Mouse (Mus musculus) heart, adult 9 months (tissue): ENCODE data around the gene Ly6g6f.
"Not testable (repeated sequence)": the region's sequence is repeated elsewhere in the genome, so short reads cannot be mapped to it uniquely, and the experiment has no call there.

Experiments
- DNase-seq, 2 experiments: peaks; one replicate each; pipeline ENCODE4 v3.0.0; 2022; ENCODE audit warnings: low spot score in 2 of 2

Gene Ly6g6f

DNA sequence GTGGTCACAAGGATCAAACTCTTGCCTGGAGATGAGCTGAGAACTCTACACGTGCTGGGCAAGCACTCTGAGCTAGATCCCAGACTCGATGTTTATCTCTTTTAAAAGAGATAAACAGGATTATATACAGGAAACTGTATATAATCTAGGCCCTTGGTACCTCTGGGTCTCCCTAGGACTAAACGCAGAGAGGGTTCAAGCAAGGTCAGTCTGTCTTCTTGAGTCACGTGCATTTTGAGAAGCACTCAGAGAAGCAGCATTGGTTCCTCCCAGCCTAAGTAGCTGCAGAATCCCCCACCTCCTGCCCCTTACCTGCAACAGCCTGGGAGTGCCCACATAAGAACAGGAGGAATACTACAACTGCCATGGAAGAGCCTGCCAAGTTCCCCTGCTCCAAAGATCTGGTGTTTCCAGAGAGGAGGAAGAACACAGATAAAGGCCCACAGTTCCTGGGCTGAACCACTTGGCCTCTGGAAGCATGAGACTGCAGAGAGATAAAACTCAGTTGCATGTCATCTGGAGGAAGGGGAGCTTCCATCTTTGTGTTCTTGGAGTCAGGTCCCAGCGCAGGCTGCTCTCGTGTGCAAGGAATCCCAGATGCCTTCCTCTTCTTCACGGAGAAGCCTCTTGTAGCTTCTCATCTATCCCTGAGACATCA lies at the start of gene Ly6g6f:
Ly6g6f (minus strand) TSS at position 403 of the 658 bp plus-strand sequence.
- no peak for DNase-seq

DNA sequence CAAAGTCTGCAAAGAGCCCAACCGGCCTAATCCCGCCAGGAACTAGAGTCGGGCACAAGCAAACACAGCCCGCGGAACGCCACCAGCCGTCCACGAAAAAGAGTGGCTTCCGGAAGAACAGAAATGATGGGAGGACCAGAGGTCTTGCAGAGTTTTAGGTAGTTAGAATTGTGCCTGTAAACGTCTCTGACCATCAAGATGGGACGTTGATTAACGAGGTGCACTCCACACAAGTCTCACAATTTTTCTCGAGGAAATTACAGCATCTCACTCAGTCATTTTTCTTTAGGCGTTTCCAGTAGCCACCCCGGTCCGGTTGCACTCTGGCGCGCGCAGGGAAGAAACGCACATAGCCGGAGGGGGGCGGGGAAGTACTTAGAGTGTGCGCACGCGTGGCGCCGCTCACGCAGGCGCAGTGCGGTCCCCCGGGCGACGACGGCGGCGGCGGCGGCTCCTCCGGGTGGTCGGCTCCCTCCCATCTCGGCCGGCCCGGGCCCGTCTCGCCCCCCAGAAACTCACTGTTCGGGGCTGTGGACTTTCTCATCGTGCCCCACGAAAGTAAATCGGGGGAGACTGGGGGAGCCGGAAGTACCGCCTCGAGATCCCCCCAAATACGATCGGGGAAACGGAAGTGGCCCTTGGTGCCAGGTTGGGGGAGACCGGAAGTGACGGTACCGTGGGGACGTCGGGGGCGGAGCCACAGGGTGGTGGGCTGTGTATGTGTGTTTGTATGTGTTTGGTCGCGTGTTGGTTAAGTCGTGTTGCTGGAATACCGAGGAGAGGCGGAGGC lies 49.6 kb upstream of the Ly6g6f start, which contains the start of gene Bag6:
Bag6 (plus strand) TSS at position 378 of the 790 bp plus-strand sequence.
- DNase-seq: peak; percentile 96

DNA sequence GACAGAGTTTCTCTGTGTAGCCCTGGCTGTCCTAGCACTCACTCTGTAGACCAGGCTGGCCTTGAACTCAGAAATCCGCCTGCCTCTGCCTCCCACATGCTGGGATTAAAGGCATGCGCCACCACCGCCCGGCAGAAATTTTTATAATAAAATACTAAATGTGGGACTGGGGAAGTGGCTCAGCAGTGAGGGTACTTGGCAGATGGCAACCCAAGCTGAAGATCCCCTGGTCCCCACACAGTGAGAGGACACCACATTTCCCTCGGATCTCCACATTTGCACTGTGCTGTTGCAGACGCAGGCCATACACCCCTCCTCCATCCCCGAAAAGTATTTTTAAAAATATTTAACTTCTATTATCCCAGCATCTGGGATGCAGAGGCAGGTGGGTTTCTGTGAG lies 48.1 kb upstream of the Ly6g6f start:
- DNase-seq: no peak

- no peak for DNase-seq
Measured at GRCm38 (mm10) chr17:35132174-35132560, 46.8 kb upstream of the Ly6g6f start.

DNA sequence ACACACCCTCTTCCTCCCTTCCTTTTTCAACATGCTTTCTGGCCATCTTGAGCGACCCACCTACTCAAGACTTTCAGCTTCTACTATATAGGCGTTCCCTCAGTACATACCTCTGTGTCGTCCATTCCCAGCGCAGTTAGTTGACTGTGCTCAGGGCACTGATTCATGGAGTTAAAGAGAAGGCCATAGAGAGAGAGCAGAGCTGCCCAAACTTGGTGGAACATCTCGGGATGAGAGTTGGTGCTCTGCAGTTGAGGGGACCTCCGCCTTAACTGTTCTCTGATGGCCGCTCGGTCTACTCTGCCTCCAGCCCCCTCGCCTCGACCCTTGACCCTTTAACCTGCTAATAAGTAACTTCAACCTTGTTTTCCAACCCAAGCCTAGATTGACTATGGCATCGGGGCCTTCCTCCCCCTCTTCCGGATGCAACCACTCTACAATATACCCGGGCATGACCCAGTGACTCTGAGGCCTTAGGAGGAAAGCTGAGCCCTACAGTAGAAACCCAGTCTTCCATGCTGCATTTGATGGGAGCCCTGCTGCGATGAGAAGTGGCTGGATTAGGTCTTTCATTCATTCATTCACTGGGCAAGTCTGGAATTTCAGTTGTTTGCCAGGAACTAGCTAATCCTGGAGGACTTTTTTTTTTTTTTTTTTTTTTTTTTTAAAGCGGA lies 46.2 kb upstream of the Ly6g6f start, which contains the start of gene Apom:
Apom (minus strand) TSS at position 551 of the 674 bp plus-strand sequence.
- DNase-seq: no peak

DNA sequence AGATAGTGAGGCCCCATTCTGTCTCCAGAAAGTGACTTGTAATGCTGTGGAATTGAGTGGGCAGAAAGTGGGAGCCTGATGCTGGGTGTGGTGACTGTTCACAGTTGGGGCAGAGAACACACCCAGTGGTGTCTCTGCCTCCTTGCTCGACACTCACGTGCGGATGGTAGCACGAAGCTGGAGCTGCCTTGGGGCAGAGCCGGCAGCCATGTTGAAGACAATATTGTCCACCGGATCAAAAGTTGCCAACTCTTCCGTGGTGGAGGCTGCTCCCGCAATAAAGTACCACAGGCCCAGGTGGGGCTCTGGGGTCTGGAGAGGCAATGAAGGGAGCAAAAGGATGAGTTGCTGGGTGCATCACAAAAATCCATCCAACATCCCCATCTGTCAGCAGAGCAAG lies 45.6 kb upstream of the Ly6g6f start:
- no peak for DNase-seq

DNA sequence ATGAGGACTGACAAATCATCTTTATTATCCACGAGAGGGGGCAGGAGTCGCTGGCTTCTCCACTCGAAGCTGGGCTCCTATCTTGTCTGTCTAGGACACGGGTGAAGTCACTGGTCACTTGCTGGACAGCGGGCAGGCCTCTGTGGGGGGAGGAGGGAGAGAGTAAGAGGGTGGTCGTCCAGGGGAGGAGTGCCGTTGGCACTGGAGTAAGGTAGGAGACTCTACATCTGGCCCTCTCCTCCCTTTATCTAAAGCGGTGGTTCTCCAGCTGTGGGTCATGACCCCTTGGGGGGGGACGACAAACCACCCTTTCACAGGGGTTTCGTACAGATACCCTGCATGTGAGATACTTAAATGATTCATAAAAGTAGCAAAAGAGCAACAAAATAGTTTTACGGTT lies 43.6 kb upstream of the Ly6g6f start:
- DNase-seq: no peak

- DNase-seq: no peak
Measured at GRCm38 (mm10) chr17:35127017-35127416, 41.6 kb upstream of the Ly6g6f start.

DNA sequence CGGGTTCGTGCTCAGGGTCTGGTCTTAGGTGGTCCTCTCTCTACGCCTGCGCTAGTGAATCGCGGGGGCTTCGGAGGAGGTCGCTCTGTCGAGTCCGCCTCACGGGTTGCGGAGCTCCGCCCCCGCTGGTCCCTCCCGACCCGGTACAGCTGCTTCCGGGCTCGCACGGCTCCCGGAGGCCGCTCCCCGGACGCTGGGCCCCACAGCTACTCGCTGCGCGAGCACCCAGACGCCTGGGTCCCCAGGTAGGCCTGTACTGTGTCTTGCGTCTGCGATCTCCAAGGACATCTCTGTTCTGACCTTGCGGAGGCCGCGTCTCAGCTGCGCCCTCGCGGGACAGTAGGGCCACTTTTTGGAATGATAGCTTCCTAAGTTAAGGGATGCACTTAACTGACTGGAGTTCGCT lies 40.8 kb upstream of the Ly6g6f start, which contains the start of gene D17H6S53E:
D17H6S53E (plus strand) TSS at position 168 of the 406 bp plus-strand sequence.
- DNase-seq: peak; percentile 81 to 82

DNA sequence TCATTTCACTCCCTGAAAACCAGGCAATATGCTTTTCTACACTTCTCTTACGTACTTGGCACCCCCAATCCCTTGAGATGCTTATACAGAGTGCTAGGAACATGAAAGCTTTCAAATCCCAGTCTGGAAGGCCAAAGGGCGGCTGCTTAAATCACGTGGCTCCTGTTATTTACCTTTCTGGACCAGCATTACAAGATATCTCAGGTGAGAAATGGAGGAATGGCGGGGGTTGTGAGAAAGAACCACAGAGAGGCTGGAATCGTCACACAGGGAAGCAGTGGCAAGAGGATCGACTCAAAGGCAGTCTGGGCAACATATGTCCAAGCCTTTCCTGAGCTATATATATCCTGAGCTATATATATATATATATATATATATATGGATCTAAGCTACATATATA lies 40.2 kb upstream of the Ly6g6f start:
- DNase-seq: no peak

DNA sequence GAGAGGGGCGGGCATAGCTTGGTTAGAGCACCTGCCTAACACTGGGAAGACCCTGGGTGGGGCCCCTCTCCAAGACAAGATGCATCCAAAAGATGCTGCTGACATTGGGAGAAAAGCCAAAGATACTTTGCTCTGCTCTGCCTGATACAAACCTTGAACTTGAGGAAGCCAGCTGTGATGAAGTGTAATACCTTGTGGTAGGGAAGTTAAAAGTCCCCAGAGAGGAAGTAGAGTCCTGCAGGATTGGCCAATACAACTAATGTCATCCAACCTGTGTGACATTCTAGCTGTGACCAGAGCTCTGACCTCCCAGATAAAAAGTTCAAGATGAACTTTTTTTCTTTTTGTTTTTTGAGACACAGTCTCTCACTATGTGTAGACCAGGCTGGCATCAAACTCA lies 39.7 kb upstream of the Ly6g6f start:
- DNase-seq: no peak

DNA sequence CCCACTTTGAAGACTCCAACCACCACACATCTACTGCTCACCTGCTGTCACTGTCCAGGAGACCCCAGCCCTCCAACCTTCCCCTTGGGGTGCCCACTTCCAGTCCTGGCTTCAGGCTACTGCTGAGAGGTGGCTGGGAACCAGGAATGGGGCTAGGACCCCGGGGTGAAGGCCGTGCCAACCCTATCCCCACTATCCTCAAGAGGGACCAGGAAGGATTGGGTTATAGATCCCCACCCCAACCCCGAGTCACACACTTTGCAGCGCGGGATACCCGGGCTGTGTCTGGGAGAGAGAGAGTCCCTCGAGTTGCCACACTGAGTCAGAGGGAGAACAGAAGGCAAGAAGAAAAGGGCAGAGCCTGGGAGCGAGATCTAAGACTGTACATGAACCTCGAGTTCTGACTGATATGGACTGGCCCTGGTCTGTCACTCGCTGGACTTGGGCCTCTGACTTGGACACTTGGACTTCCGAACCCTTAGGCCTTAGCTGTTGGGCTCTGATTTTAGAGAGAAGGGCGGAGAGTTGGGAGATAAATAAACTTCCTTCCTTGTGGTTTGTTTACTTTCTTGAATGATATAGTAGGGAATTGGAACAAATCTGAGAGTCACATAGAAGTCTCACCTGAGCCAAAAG lies 39.0 kb upstream of the Ly6g6f start:
- DNase-seq: not testable (repeated sequence)

GRCm38 (mm10) chr17:35123287-35123686 lies 37.9 kb upstream of the Ly6g6f start:
- DNase-seq: not testable (repeated sequence)

DNA sequence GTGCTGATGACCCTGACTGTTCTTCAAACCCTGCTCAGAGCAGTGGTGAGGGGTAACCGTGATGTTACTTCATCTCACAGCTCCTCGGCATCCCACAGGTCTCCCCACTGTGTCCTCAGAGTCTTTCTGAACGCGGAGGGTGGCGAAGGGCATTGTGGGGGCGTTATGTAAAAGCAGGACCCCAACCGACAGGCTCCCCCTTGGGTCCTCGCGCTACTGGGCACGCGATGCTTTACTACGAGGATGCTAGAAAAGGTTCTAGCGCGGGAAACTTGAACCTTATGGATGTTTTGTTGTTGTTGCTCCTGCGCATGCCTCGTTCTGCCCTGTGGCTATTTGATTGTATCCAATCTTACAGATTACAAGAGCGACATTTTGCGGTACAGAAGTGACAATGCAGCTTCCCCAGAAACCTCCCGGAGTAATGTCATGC lies 36.5 kb upstream of the Ly6g6f start, which contains the start of gene Csnk2b:
Csnk2b (minus strand) TSS at position 183 of the 433 bp plus-strand sequence.
- peak; percentile 31 to 39 for DNase-seq

- peak; percentile 99 for DNase-seq
Measured at GRCm38 (mm10) chr17:35121143-35121799, 35.9 kb upstream of the Ly6g6f start, which contains the start of gene Gpank1. TSS of gene Gpank1 (plus strand) at chr17:35121455.

GRCm38 (mm10) chr17:35120745-35121142 lies 35.3 kb upstream of the Ly6g6f start:
- no peak for DNase-seq

DNA sequence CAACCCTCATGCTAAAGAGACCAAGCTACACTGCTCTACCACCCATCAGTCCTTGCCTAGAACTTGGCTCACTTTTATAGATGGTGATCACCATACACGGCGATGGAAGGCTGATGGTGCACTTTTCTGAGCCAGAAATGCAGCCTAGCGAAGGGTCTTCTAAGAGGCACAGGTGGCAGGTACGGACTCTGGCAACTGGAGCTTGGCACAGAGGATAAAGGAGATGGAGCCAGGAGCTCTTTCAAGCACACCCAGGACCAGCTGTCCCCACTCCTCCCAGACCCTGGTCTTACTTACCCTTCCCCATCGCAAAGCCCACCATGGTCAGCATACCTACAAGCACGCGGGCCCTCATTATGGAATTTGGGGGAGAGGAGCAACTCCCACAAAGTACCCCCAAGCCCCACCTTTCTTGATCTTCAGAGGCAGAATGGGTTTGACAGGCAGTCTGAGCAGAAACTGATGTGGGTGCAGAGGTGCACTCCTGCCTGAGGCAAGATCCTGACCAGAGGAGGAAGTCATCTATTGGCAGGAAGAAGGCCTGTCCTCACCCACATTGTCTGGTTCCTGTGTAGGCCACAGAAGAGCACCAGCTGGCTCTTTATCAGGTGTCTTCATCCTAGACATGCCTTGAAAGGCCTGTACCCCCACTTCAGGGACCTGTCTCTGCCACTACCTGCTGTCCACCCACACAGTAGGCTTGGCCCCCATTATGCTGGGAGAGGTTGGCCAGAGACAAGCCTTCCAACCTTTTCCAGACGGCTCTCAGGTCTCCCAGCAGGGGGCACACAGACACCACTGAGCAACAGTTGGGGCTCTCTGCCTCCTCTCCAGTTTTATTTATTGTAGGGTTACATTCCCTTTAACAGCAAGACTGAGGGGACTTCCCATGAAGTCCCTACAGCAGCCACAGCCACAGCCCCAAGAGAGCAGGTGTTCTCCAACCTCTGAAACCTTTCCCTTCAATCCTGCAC lies 29.9 kb upstream of the Ly6g6f start, which contains the start of gene Ly6g5b:
Ly6g5b (minus strand) TSS at position 383 of the 974 bp plus-strand sequence.
- no peak for DNase-seq

DNA sequence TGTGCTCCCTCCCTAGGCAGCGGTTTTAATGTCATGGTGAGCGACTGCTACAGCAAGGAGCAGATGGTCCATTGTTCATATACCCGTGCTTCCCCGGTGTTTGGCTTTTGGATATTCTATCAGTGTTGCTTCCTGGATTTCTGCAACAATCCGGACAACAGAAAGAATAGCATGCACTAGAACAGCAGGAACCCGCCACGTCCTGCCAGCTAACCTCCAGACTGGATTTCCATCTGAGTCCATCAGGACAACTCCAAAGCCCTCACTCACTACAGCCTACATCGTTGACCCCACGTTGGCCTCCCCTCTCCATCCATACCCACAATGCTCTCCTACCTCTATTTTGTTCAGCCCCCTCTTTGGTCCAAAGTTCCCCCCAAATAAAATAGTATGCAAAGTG lies 26.4 kb upstream of the Ly6g6f start:
- DNase-seq: no peak

DNA sequence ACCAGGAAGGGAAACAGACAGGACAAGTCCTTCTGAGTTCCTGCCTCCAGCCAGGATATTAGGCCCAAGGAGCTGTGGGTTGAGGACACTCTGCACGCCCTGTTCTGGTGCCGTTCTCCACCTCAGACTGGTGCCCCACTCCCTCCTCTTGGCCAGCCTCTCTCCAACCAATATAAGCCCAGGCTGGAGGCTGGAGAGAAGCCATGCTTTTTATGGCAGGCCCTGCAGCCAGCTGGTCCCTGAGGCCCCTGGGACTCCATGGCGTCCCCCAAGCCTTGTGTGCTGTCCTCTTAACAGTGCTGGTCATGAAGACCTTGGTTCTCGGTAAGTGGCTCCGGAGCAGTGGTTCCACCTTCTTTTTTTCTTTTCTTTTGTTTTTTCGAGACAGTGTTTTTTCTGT lies 22.7 kb upstream of the Ly6g6f start, which contains the start of gene Ly6g5c:
Ly6g5c (plus strand) TSS at position 183 of the 400 bp plus-strand sequence.
- no peak for DNase-seq

DNA sequence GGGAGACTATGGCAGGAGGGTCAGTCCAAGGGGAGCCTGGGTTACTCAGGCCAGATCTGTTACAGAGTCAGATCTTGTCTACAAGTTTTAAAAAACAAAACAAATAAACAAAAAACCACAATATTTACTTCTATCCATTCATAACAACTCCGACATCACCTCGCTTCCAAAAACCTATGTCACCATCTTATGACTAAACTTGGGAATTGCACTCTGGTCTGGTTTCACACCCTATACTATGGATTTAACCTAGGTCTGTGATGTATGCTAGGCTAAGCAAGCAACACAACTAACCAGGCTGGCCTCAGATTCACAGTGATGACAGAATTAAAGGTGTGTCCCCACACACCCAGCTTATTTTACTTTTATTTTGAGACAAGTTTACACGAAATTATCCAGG lies 21.1 kb upstream of the Ly6g6f start:
- no peak for DNase-seq
